Mouse (Mus musculus): ENCODE data around the gene Fam189a1.

- TF ChIP-seq CTCF (IDR thresholded peaks at IDR 0.05; ENCODE audit: control insufficient read depth, insufficient read depth, insufficient read length): no peak
- TF ChIP-seq FOSL1 (IDR thresholded peaks at IDR 0.05; ENCODE audit: insufficient read depth, low read length, poor library complexity, severe bottlenecking): no peak
- no peak for TF ChIP-seq MAX (IDR thresholded peaks at IDR 0.05)
- TF ChIP-seq USF1 (IDR thresholded peaks at IDR 0.05; ENCODE audit: low read depth): no peak
Measured at GRCm38 (mm10) chr7:64755141-64755540, 401.2 kb downstream of the Fam189a1 start.
